Mouse (Mus musculus): Measurements from ENCODE around the gene Lfng.
A peak's percentile ranks its signal among the peaks of the same experiment; 100 is the strongest.

The Lfng gene

GRCm38 (mm10) chr5:140616691-140617090, 9.6 kb downstream of the Lfng start:
- DNase-seq: peak in 1 of 2 experiments; percentile 48

DNA sequence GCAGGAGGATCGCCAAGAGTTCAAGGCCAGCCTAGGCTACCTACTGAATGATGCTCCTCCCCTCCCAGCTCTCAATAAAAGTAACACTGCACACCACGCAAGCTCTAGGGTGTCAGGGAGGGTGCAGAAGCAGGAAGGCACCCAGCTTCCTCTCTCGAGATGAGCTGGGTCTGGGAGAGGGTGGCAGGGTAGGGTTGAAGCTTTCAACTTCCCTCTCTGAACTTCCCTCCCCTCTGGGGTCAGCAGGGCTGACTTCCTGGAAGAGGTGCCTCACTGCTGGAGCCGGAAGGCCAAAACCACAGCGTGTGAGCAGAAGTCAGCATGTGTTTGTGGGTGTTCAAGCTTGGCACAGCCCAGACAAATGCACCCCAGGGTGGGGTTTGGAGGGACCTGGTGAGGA, 10.6 kb downstream of the Lfng start:
- DNase-seq: peak in 1 of 2 experiments; percentile 48

GRCm38 (mm10) chr5:140619151-140619771, 12.1 kb downstream of the Lfng start:
- peak; percentile 91 to 92 for DNase-seq

GRCm38 (mm10) chr5:140619895-140620736, 13.0 kb downstream of the Lfng start:
- peak in 1 of 2 experiments; percentile 52 for DNase-seq

GRCm38 (mm10) chr5:140621092-140621491, 14.0 kb downstream of the Lfng start:
- DNase-seq: peak in 1 of 2 experiments; percentile 18

GRCm38 (mm10) chr5:140621517-140621916, 14.4 kb downstream of the Lfng start:
- peak; percentile 46 to 58 for DNase-seq

DNA sequence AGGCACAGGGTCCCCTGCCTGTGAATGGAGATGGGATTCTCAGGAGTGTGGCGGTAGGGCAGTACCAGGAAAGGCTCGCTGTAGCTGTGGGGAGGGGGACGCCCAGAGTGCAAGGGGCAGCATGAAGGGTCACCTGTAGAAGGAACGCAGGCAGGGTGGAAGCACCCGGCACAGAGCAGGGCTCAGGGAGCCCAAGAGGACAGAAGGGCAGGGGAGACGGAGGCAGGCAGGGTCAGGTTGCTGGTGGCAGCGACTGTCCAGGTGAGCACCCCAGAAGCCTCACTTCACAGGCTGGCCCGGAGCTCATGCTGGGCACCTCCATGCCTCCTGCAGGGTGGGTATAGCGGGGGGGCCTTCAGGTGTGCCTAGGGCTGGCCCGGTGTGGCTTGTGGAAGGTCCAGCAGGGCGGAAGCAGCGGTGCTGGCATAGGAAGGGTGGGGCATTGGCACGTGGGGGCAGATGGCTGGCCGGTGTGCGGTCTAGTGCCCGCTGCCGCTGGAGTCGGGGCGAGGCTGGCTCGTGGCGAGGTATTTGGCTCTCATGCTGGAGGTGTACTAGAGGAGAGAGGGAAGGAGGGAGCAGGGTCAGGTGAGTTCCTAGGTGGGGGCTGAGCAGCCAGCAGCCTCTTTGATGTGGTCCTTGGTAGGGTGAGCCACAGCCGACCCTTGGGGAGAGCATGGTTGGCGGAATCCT, 16.0 kb downstream of the Lfng start:
- no peak for DNase-seq

GRCm38 (mm10) chr5:140623791-140624190, 16.7 kb downstream of the Lfng start:
- DNase-seq: no peak

DNA sequence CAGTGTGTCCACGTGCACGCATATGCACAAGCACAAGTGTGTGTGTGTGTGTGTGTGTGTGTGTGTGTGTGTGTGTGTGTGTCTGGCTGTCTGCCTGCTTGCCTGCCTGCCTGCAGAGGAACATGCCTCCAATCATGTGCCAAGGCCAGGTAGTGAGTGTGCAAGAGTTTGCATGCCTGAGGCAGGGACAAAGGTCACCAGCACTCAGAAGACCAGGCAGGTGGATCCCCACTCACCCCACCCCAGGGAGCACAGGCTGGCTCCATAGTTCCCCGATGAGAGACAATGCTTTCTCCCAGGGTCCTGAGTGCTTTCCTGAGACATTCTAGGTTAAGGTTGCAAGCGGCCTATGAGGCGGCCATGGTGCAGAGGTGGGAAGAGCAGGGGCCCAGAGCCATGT, 17.1 kb downstream of the Lfng start:
- DNase-seq: no peak

DNA sequence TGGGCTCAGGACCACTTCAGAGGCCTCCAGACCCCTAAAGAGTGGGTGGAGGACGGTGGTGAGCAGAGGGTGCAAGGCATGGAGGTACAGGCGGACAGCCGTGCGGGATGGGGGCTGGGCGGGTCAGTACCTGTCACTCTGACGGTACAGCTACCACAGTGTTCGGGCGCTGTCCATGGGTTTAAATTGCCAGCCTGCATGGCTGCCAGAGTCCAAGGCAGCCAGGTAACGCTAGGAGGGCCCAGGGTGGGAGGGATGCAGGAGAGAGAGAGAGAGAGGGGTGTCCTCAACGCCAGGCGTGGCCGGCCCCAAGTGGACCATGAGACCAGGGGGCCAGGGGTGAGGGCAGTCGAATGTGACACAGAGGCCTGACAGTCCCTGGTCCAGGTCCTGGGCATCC, 17.8 kb downstream of the Lfng start:
- DNase-seq: no peak

DNA sequence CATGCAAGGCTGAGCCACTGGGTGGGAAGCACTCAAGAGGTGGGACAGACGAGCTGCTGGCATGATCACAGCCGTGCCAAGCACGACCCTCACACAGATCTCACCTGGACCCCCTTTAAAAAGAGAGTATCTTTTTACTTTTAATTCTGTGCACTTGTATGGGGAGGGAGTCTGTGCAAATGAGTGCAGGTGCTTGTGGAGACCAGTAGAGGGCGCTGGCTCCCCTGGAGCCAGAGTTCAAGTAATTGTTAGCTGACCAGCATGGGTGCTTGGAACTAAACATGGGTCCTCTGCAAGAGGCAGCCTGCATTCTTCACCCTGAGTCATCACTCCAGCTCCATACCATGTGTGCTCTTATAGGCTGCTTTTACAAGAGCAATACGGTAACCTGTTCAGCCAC, 20.5 kb downstream of the Lfng start:
- no peak for DNase-seq

GRCm38 (mm10) chr5:140628995-140629394, 21.9 kb downstream of the Lfng start:
- no peak for DNase-seq

DNA sequence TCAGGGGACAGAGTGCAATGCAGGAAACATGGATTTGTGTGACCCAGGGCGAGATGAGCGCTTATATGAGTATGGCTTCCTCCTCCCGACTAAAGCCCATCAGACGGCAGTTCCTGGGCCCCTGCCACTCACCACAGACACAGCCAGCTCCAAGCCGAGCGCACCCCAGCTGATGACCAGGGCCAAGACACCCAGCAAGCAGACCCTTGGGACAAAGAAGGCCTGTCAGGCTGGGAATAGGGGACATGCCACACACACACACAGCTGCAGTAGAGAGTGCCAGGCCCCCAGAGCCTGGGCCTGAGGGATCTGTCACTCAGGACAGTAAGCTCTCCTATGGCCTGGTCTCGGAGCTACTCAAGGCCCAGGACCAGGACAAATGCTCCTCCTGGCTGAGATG, 26.3 kb downstream of the Lfng start:
- no peak for DNase-seq

- no peak for DNase-seq
Measured at GRCm38 (mm10) chr5:140634798-140635722, 27.9 kb downstream of the Lfng start.

- DNase-seq: no peak
Measured at GRCm38 (mm10) chr5:140636316-140637057, 29.4 kb downstream of the Lfng start.

DNA sequence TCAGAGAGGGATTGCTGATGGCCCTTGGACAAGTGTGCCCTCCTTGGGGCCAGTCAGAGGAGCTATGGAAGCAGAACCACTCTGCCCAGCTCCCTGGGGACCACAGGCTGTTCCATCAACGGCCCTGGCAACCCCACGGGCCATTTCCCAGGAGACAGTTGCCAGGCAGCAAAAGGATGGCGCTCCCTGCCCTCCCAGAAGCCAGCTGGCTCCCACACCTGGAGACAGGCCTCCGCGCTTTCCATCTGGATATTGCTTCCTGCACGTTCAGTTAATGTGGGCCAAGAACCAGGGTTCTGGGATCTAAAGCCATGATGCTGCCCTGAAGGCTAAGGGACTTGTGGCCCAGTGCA, 29.9 kb downstream of the Lfng start:
- DNase-seq: no peak

GRCm38 (mm10) chr5:140637989-140638388, 30.9 kb downstream of the Lfng start:
- DNase-seq: no peak

DNA sequence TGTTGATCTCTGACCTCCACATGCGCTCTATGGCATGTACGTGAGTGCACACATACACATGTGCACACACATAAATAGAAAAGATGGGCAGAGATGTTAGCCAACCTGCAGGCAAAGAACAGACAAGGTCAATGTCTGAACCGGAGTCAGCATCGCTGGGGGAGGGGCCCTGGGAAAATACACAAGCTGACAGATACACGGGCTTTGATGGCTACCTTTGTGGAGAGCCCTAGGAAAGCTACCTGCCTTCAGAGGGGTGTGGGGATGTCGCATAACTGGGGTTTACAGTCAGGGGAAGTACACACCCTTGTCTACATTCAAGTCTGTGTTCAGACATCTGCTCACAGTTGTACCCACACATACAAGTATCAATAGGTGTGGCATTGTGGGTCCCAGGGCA, 31.4 kb downstream of the Lfng start:
- no peak for DNase-seq

GRCm38 (mm10) chr5:140639312-140639711, 32.2 kb downstream of the Lfng start:
- no peak for DNase-seq

DNA sequence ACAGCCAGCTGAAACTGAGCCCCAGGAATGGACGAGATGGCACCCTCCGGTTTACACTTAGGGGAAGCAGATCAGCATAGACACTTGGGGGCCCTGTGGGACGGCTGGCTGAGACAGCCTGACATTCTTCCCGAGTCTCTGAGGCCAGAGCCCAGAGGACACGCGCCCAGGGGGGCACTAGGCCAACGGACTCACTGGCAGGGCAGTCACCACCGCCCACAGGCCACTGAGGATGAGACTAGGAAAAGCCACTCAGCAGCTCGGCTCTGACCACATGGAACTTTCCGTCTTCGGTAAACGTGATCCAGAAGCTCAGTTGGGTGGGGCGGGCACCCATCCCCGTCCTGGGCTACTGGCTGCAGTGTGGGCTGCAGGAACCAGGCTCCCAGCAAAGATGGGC, 32.8 kb downstream of the Lfng start:
- no peak for DNase-seq

- DNase-seq: no peak
Measured at GRCm38 (mm10) chr5:140640812-140641211, 33.7 kb downstream of the Lfng start.

Data from kidney, postnatal 4 days (tissue).